Mouse (Mus musculus) MN1 (cell line): ENCODE results near the gene Nfasc.

ENCODE experiments used
- DNase-seq: peaks from one replicate; pipeline ENCODE4 v3.0.0-alpha.2; 2016; ENCODE audit warnings: low spot score

Nfasc gene

GRCm38 (mm10) chr1:132540701-132541100, 200.9 kb downstream of the Nfasc start:
- DNase-seq = no peak

DNA sequence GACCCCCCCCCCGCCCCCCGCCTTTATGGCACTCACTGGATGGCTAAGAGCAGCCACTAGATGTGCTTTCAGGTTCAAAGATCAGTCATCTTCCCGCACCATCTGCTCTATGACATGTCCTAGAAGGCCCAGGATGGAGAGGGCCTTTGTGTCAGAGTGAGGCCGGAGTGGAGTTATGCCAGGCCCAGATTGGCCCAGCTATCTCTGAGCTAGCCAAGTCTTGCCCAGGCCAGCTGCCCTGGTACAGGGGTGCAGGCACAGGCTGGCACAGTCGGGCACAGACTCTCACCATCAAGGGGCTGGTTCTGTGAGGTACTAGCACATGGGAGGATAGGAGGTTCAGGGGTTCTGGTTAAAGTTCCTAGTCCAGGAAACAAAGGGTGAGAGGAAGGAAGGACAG, 203.9 kb downstream of the Nfasc start:
- DNase-seq = no peak

DNA sequence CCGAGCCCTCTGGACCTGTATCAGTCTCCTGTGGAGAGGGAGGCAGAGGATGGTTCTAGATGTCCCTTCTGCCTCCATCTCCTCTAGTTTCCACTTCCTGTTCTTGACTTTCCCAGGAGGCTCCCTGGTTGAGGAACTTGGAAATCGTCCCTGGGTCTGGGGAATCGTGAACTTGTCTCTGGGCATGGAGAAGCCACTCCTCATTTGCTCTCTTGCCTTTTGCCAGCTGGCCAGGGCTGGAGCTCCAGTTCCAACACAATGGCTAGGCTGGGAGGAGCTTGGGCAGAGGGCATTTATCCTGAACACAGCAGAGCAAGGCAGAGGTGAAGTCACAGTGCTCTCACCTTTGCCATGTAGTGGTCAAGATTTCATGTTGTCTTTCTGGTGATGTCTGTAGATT, 205.2 kb downstream of the Nfasc start:
- DNase-seq = no peak

- no peak for DNase-seq
These were observed 206.1 kb downstream of the Nfasc start for GRCm38 (mm10) chr1:132535541-132535940.

DNA sequence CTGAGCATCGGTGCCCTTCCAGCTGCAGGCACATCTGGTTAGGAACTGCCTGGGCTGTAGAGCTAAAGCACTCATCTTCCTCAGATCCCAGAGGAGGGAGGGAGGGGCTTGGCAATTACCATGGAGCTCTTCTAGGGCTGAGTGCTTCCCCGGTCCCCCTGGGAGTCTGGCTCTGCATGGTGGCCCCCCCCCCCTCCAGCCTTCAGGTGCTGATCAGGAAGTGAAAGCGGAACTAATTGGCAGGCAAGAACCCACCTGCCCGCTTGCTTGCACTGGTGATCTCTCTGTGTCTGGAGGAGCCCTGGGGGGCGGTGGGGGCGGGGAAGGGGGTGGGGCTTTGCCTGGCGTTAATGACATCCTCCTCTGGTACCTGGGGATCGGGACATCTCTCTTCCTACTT, 207.8 kb downstream of the Nfasc start:
- no peak for DNase-seq

DNA sequence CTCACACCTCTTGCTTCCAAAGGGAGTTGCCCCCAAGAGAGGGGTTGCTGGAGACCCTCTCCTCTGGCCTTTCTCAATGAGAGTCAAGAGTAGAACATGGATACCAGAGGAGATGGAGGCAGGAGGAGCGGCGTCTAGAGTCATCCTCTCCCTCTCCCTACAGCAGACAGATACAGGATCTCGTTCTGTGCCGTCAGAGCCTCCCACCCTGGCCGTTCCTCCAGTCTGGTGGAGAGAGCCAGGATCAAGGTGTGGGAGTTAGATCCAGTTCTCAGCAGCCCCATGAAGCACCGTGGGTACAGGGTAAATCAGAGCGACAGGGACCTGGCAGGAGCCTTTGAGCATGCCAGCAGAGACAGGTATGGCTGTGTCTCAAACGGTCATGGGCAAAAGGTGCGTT, 209.1 kb downstream of the Nfasc start:
- DNase-seq = no peak

DNA sequence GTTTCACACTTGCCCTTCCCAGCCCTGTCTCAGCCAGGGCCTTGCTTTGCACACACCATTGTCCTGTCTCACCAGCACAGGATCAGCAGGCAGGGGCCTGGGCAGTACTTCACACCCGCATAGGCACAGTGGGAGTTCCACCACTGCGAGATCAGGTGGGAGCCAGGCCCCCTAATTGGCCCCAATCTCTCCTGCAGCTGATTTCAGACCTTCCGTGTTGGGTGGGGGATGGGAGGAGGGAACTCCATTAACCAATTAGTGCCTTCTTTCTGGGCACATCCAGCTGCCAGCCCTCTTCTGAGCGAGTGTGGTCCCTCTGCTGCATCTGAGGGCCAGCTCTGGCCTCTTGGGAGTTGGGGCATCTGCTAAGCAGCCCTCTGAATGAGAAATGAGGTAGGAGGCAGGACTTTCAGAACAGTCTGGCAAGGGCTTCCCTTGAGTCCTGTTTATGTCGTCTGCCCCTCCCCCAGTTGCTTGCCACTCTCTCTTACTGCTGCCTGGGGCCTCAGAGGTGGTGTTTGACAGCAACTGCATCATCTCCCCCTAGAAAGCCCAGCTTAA, 210.9 kb downstream of the Nfasc start:
- peak; percentile 88 for DNase-seq

DNA sequence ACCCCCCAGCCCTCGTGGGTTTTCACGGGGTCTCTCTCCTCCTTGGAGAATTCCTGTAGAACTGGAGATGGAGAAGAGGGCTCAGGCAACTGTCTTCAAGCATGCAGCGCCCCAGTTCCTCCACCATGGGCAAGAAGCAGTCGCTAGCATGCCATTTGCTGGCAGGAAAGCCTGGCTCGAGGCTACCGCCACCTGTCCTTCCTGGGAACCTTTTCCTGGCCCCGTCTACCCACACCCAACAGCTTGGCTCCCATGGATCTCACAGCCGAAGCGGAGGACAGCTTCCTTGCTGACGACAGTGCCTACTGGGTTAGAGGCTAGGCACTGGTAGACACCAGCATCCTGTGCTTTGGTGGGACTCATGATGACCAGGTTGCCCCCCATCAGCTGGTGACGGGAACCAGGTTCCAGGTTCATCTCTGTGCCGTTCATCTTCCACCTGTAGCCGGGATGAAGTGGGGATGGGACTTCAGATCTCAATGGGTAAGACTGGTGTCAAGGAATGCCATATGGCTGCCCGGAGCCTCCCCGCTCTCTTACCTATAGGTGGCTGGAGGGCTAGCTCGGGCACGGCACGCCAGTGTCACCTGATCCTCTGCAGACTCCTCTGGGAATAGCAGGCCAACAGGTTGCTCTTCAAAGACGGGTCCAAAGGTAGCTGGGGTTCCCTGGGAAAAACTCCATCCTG, 212.8 kb downstream of the Nfasc start:
- no peak for DNase-seq

DNA sequence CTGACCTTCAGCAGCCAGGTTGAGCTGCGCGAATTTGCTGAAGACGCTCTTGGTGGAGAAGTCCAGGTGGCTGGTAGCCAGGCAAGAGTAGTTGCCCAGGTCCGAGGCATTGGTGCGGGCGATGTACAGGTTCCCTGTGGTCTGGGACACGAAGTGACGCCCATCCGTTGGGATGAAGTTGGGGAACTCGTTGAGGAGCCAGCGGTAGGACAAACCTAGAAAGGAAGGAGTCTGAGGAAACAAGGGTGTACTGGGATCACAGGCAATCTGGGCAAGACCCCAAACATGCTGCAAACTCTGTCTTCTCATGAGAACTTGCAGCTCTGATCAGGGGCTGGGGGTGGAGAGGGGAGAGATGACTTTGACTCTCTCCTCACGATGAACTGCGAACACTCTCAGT, 213.5 kb downstream of the Nfasc start:
- DNase-seq = no peak

DNA sequence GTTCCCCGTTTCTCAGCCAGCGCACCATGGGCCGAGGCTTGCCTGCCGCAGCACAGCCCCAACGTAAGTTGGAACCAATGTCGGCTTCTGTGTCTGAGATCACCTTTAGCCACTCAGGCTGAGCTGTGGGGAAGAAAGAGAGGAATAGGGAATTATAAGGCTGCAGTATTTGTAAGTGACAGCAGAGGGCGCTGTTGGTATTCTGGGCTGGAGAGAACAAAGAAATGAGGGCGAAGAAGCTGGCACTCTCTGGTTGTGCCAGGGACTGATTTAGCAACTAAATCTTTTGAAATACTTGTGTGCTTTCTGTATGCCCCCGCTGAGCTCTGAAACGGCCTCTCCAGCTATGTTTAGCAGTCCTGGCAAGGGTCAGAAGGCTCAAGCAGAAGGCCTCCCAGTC, 215.8 kb downstream of the Nfasc start:
- DNase-seq = peak; percentile 80

GRCm38 (mm10) chr1:132523920-132524319, 217.7 kb downstream of the Nfasc start:
- no peak for DNase-seq

DNA sequence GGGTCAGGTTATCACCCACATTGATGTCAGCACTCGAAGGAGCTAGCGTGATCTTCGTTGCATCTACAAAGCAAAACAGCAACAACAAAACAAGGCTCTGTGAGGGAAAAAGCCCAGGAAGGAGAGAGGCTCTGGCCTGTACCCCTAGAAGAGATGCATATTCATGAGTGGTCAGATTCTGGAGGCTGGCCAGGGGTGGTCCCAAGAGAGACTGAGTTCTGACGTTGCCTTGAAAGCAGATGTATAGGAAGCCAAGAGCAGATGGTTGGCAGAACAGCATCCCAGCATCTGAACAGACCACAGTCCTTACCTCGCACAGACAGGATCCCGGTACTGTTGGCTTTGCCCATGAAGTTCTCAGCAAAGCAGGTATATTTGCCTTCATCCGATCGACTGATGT, 218.5 kb downstream of the Nfasc start:
- peak; percentile 46 for DNase-seq

- DNase-seq = no peak
These were observed 220.8 kb downstream of the Nfasc start for GRCm38 (mm10) chr1:132520764-132521163.

DNA sequence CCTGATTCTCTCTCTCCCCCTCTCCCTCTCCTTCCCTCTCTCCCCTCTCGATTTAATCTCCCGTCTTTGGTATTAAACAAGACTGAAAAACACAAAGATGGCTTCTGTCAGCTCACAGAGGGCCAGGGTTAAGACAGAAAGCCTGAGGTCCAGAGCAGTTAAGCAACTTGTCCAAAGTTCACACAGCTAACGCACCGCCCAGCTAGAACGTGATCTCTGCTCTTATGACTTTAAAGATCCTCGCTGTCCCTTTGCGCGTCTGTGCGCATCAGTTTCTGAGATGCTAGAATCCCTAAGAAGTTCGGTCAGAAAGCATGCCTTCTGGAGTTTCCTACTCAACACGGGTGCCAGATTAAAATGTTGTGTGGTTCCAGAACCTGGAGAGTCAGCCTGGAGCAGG, 221.9 kb downstream of the Nfasc start:
- DNase-seq = no peak

- DNase-seq = no peak
These were observed 223.0 kb downstream of the Nfasc start for GRCm38 (mm10) chr1:132518621-132519020.

DNA sequence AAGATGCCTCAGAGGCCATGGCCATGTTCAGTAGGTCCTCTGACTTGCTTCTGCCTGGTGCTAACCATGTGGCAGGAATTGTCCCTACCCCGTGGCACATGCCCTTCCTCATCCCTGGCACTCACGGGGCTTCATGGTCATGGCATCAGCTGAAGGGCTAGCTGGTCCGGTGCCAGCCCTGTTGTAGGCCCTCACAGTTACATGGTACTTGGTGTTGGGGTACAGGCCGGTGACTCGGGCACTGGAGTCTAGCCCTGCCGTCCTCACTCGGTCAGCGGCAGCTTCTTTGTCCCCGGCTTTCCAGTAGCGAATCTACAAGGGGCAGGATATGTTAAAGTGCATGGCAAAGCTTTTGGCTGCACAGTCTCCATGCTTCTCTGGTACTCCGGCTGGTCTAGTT, 224.8 kb downstream of the Nfasc start:
- DNase-seq = no peak

GRCm38 (mm10) chr1:132515339-132515738, 226.3 kb downstream of the Nfasc start:
- no peak for DNase-seq
